Mouse (Mus musculus) G1E (cell line): ENCODE data around the gene Aass.

ENCODE experiments used
- CTCF ChIP-seq: IDR thresholded peaks from 2 replicates; pipeline ENCODE4 v1.5.1; 2012; ENCODE audit warnings: low read depth, low read length, inconsistent platforms, mixed read lengths
- TAL1 ChIP-seq: conservative IDR thresholded peaks from 2 replicates; pipeline ENCODE4 v1.6.1; 2012; ENCODE audit warnings: low read depth, low read length, inconsistent platforms, mixed read lengths

- TF ChIP-seq TAL1 (no peak), CTCF (no peak)
Measured at GRCm38 (mm10) chr6:23143980-23144379, 11.2 kb upstream of the Aass start.
